Mouse (Mus musculus) megakaryocyte, adult 5-6 weeks (primary cell): ENCODE data around the gene Auts2. TPM values are rescaled to one million over a fixed set of nuclear protein-coding genes. Genes with fewer than 3 reads are reported as not detected.

Source experiments
- ATAC-seq: 2 replicates; pipeline ENCODE4 v1.8.0; 2016; ENCODE audit warnings: mild to moderate bottlenecking, inconsistent platforms; ENCODE audit not compliant: poor library complexity, severe bottlenecking
- total RNA-seq, 2 experiments: library from RNA; stranded (forward) in 1 of 2; stranded (reverse) in 1 of 2; fragments of 153-499, 151-499 nt in 1 of 2; fragments of 221-1000, 200-1000 nt in 1 of 2; gene quantifications; 2 replicates each; pipeline versions ENCODE4 v1.2.3 to v1.2.4; 2015 to 2017

Gene Auts2
- total RNA-seq, 2 experiments from 2014 or later: 0.42 to 1.1 TPM

GRCm38 (mm10) chr5:132452381-132452780, 90.8 kb downstream of the Auts2 start:
- no peak for ATAC-seq

GRCm38 (mm10) chr5:132450071-132450470, 93.1 kb downstream of the Auts2 start:
- no peak for ATAC-seq

- no peak for ATAC-seq
Observed at GRCm38 (mm10) chr5:132448401-132449066, 94.6 kb downstream of the Auts2 start.

GRCm38 (mm10) chr5:132445213-132445954, 97.8 kb downstream of the Auts2 start:
- ATAC-seq: no peak

- no peak for ATAC-seq
Observed at GRCm38 (mm10) chr5:132442948-132443347, 100.2 kb downstream of the Auts2 start.

GRCm38 (mm10) chr5:132438414-132438813, 104.7 kb downstream of the Auts2 start:
- ATAC-seq: no peak

GRCm38 (mm10) chr5:132437994-132438393, 105.2 kb downstream of the Auts2 start:
- no peak for ATAC-seq

GRCm38 (mm10) chr5:132437478-132437877, 105.7 kb downstream of the Auts2 start:
- no peak for ATAC-seq

GRCm38 (mm10) chr5:132436901-132437300, 106.2 kb downstream of the Auts2 start:
- peak; percentile 43; the same call in 1 of the 2 replicates for ATAC-seq

- no peak for ATAC-seq
Observed at GRCm38 (mm10) chr5:132436473-132436872, 106.7 kb downstream of the Auts2 start.

GRCm38 (mm10) chr5:132435401-132435800, 107.7 kb downstream of the Auts2 start:
- ATAC-seq: no peak

GRCm38 (mm10) chr5:132433377-132434115, 109.6 kb downstream of the Auts2 start:
- ATAC-seq: peak; percentile 90

- no peak for ATAC-seq
Observed at GRCm38 (mm10) chr5:132429363-132429762, 113.8 kb downstream of the Auts2 start.

GRCm38 (mm10) chr5:132426342-132426741, 116.8 kb downstream of the Auts2 start:
- no peak for ATAC-seq

- ATAC-seq: peak; percentile 93
Observed at GRCm38 (mm10) chr5:132425792-132426309, 117.3 kb downstream of the Auts2 start.

GRCm38 (mm10) chr5:132410338-132410852, 132.7 kb downstream of the Auts2 start:
- ATAC-seq: no peak

- no peak for ATAC-seq
Observed at GRCm38 (mm10) chr5:132408892-132409575, 134.1 kb downstream of the Auts2 start.

- no peak for ATAC-seq
Observed at GRCm38 (mm10) chr5:132400556-132400955, 142.6 kb downstream of the Auts2 start.

- no peak for ATAC-seq
Observed at GRCm38 (mm10) chr5:132399486-132399885, 143.7 kb downstream of the Auts2 start.

GRCm38 (mm10) chr5:132395922-132396321, 147.2 kb downstream of the Auts2 start:
- ATAC-seq: no peak
